Mouse (Mus musculus): ENCODE measurements at regions not wholly inside any gene's neighbourhood (a gene's known extent, or its start where the extent isn't known, plus 50 kb on each side); places are given as distances from the start of the nearest gene placed in this dataset.

GRCm38 (mm10) chr9:93136349-93136748 lies 594.3 kb downstream of the Plod2 start:
- TF ChIP-seq CTCF (IDR thresholded peaks at IDR 0.05; ENCODE audit: borderline replicate concordance, insufficient read depth, low read length), result no peak
- no peak for TF ChIP-seq POLR2A (IDR thresholded peaks at IDR 0.05; ENCODE audit: low read depth, low read length)
